Mouse (Mus musculus) embryo, embryonic 11 days (tissue): ENCODE measurements around the gene Ctps.
"Not testable (repeated sequence)": the region's sequence is repeated elsewhere in the genome, so short reads cannot be mapped to it uniquely, and the experiment has no call there.

Source experiments
- DNase-seq: peaks from one replicate; pipeline ENCODE4 v3.0.0-alpha.2; 2015

The Ctps gene

DNA sequence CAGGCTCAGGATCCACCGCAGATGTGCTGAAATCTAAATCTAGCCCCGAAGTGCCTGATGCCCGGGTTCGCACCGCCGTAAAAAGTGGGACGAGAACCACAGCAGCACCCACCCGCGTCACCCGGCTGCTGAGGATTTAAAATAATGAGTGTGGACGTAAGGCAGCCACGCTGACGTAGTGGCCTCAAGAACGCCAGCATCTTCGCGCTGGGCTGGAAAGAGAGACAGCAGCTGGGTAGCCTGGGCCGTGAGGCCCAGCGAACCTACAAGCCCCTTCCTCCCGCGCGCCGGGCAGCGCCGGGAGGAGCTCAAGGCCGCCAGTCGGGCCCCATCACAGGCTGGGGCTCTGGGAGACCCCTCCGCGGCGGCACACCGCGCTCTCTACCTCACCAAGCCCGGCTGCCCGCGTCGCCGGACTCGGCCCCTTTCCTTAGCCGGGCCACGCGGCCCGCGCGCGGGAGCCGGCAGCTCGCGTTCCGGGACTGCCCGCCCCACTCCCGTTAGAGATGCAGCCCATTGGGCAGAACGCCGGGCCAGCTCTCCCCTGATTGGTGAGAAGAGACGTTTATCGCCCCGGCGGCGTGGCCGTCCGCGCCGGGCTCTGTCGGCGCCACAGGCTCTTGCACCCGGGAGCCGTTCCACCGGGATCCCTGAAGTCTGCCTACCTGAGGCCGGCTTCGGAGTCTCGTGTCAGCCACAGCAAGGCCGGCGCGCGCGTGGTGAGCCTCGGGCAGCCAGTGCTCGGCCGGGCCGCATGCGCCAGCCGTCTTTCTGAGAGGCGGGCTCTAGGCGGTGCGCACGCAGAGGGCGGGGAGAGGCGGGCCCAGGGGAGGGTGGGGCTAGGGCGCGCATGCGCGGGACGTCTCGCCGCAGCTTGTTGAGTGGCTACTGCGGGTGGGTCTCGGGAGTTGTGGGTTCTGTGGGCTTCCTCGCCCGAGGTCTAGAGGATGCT, at the start of gene Ctps:
Gene Ctps, minus strand, starts transcription at position 791 of the 952 bp plus-strand sequence.
- peak; percentile 96 for DNase-seq

DNA sequence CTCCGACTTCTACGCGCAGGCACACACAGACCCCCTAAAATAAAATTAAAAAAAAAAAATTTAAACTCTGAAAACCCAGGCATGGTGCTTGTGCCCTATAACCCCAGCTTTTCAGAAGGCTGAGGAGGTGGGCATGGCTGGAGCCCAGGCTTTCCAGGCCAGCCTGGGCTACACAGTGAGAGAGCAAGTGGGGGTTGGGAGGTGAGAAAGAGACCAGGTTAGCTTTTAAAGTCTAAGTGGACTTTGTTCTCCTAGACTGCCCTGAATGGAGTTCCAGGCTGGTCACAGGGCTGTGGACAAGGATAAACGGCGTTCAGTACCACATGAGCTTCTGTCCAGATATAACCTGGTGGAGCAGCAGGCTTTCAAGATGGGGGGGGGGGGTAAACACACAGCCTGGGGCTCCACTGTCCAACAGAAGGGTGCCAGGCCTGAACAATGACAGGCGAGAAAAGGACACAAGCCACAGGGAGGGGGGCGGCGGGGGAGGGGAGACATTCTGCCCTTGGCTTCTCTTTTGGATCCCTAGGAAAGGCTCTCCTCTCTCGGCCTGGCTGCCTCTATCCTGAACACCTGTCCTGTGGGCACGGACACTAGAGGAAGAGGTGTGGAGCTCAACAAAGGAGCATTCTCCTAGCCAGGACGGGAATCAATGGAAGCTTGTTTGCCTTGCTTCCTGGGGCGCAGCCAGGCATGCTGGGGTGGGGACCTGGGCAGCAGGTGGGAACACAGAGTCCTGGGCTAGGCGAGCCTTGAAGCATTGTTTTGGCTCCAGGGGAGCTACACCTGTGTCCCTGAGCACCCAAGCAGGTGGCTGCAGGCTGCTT, 46.3 kb upstream of the Ctps start:
- DNase-seq, result no peak

- DNase-seq, result peak; percentile 44
Measured at GRCm38 (mm10) chr4:120615528-120616081, 45.5 kb upstream of the Ctps start.

DNA sequence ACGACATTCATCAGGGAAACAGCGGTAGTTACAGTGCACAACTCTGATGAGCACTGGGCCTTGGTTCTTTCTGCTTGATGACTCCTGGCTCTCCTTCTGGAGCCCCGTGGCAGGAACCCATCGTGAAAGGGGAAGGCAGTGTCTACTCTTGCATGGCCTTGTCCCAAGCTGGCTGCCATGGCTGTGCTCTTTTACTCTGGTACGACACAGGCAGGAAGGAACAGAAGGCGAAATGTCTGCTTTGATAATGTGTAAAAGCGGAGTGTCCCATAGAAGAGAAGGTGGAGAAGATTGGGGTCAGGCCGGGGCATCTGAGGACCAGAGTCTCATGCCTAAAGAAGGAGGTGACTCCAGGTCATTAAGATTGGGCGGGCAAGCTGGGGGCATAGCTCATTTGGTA, 44.6 kb upstream of the Ctps start:
- no peak for DNase-seq

DNA sequence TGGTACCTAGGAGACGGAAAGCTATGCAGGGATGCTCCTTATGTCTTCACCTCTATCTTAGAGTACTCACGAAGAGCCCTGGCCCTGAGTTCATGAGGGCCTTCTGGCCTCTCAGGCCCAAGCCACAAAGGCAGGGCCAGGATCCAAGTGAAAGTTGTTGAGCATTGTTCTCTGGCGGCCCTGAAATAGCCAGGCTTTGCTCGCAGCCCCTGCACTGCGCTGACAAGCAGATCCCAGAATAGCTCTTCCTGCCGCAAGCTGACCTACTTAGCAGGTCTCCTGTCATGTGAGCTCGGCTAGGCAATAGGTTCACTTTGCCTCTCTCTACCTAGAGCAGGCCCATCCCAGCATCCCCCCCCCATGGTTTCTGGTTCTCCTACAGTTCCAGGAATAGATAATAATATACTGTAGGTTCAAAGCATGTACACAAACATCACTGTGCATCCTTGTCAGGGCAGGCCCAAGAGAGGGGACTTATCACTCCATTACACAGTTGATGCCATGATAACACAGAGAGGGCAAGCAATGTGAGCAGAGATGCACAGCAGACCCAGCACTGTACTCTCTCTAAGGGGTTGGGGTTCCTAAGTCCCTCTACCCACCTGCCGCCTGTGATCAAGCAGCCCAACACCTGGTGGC, 43.7 kb upstream of the Ctps start:
- DNase-seq, result no peak

DNA sequence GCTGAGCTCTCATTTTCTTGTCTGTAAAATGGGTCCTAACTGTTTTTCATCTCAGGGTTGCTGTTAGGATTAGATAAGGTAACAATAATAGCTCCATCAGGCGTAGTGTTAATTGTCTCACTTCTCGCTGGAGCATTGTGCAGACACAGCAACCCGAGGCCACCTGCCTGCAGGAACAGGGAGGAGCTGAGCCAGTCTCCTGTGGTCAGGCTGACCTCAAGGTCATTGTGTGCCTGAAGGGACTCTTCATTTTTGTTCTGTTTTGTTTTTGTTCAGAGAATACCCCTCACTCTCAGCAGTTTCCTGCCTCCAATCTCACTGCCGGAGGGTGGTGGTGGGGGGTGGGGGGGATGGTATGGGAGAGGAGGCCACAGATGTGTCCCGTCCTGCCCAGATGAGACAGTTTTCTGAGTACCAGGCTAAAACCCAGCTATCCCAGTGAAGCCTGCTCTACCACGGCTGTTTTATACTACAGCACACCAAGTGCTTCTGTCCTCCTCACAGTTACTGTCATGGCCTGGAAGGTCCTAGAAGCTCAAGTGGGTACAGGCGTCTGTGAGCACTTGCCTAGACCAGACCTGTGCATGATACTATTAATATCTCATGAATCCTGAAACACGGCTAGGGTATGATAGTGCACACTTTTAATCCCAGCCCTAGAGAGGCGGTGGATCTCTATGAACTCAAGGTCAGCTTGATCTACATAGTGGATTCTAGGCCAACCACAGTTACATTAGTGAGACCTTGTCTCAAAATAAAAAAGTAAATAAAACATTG, 42.4 kb upstream of the Ctps start:
- peak; percentile 53 for DNase-seq

- no peak for DNase-seq
Measured at GRCm38 (mm10) chr4:120611005-120611404, 40.9 kb upstream of the Ctps start.

DNA sequence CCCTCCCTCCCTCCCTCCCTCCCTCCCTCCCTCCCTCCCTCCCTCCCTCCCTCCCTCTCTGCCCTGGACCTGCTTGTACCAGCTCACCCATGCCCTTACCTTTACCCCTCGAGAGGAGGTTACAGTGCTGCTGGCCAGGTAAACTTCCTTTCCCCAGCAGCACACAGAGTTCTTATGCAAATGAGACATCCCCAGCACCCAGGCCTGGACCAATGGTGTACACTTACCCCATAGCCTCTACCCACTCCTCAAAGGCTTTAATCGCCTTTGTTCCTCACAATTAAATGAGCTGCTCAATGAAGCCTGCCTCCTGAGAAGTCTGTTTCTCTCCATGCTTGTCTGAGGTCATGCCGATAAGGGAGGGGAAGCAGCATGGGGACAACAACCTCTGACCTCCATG, 36.9 kb upstream of the Ctps start:
- DNase-seq, result no peak

DNA sequence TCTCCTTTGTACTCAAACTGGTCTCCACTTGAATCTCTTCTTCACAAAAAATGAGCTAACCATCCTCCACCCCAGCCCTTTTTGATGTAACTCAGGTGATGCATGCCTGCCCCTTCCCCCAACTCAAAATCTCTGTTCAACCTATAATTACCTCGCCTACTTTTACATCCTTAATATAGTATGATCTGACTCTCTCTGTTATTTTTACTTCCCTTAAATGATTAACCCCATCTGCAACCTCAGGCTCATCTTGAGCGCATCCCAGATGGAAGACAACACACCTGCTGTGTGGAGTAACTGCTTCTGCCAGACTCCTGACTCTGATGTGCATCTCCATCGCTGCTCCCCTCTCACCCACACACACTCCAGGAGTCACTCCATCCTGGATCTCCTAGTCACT, 32.6 kb upstream of the Ctps start:
- DNase-seq, result no peak

GRCm38 (mm10) chr4:120601774-120602173, 31.7 kb upstream of the Ctps start:
- DNase-seq, result no peak

DNA sequence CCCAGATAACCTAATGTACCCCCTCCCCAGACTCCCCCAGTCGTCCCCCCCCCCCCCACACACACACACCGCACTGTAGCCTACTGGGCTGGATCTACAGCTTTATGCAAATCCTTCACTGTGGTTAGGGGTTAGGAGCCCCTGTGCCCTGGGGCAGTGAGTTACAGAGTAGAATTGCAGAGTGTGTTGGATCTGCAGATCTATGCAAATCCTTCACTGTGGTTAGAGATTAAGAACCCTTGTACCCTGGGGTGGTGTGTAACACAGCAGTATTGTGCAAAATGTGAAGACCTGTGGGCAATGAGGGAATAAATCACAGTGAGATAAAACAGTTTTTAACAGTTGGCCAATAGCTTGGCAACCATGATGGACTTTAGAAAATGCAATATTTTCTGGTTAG, 28.8 kb upstream of the Ctps start:
- no peak for DNase-seq

DNA sequence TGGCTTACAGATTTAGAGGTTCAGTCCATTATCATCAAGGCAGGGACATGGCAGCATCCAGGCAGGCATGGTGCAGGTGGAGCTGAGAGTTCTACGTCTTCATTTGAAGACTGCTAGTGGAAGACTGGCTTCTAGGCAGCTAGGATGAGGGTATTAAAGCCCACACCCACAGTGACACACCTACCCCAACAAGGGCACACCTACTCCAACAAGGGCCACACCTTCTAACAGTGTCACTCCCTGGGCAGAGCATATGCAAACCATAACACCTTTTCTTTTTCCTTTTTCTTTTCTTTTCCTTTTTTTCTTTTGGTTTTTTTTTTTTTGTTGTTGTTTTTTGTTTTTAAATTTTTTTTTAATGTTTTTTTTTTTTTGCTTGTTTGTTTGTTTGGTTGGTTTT, 26.1 kb upstream of the Ctps start:
- DNase-seq, result not testable (repeated sequence)

DNA sequence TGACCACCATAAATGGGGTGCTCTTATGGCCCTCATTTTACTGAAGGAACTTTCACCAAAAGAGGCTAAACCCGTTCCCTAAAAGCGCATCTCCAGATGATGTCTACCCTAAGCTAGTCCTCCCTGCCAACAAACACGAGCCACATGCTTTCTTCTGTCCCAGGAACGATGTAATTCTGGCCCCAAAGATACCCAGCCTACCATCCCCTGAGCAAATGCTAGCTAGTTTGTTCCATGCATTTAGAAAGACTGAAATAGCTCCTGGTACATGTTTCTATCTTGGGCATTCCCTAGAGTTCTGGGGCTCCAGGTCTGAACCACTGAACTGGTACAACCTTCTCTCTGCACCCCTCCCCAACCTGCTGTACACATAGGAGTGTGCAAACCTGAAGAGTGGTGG, 20.9 kb upstream of the Ctps start:
- DNase-seq, result no peak

DNA sequence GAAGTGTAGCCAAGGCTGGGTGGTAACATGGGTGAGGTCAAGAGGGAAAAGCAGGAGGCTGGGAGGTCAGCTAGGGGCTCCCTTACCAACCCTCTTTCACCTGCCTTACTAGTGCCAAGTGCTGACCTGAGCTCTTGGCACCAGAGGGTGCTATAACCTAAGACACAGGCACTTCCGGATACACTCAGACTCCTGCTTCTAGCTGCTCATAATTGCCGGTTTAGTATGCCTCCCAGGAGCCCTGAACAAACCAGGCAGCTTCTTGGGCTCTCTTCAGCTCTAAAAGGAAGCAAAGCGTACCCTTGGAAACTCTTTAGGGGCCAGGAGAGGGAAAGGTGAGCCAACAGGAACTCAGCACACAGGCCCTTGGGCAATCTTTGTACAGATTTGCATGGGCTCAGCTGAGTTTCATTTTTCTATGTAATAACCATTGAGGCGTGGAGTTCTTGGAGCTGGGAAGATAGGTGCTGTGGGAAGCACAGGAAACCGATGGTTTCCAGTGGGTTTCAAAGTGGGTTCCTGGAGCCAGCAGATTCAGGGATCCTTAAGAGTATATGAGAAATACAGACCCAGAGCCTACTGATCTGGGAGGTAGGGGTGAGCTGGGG, 19.8 kb upstream of the Ctps start:
- peak; percentile 85 for DNase-seq

- no peak for DNase-seq
Measured at GRCm38 (mm10) chr4:120589070-120589469, 19.0 kb upstream of the Ctps start.

DNA sequence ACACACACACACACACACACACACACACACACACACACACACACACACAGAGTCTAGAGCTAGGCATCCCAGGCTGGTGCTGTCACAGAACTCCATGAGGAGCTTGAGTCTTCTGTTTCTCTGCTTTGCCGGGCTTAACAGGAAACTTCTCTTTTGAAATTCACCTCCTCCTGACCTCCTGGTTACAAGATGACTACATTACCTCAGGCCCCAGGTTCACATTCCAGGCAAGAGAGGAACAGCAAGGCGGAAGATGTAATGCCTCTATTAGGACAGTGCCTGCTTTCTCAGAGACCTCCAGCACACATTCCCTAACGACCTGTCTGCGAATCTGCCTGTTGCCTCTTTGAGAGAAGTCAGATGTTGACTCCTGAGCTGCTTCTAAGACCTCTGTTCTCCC, 18.4 kb upstream of the Ctps start, which contains the start of gene Gm8439:
Gene Gm8439, plus strand, starts transcription at position 301 of the 400 bp plus-strand sequence.
- no peak for DNase-seq

- no peak for DNase-seq
Measured at GRCm38 (mm10) chr4:120586986-120587385, 16.9 kb upstream of the Ctps start.

GRCm38 (mm10) chr4:120581711-120582110, 11.6 kb upstream of the Ctps start:
- DNase-seq, result no peak

GRCm38 (mm10) chr4:120580894-120581293, 10.8 kb upstream of the Ctps start:
- no peak for DNase-seq

- DNase-seq, result no peak
Measured at GRCm38 (mm10) chr4:120571691-120572090, 1.6 kb upstream of the Ctps start.

DNA sequence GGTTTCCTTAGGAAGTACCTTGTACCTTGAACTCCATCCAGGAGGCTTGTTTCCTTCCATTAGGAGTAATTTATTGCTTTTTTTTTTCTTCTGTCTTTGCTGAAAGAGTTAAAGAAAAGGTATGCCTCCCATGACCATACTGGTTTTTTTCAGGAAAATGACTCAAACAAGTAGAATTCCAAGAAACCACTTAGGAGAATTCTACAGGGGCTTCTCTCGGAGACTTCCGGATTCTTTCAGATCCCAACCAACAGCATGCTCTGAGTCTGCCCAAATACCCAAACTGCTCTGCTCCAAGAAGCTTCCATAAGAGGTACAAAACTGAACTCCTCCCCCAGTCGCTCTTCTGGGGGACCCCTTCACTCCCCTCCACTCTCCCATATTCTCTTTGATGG, 991 bp upstream of the Ctps start:
- DNase-seq, result no peak
